Mouse (Mus musculus) embryonic facial prominence, embryonic 14.5 days (tissue): Measurements from ENCODE around the gene Glis3. TPM values are rescaled to one million over a fixed set of nuclear protein-coding genes. Genes with fewer than 3 reads are reported as not detected.

Experiments used
- ATAC-seq: fragments of 200-750 bp; cut with Nextera tagmentation; 2 replicates; pipeline ENCODE4 v1.8.0; 2017; ENCODE audit warnings: low read depth, moderate number of reproducible peaks, moderate TSS enrichment
- DNase-seq: peaks from one replicate; pipeline ENCODE4 v3.0.0-alpha.2; 2015; ENCODE audit warnings: low spot score
- H3K27ac ChIP-seq: fragments of 300-500 bp; sonication (generic); replicated peaks from 2 replicates; pipeline ENCODE4 v1.5.1; 2014; ENCODE audit warnings: low read depth, mild to moderate bottlenecking, low read length, moderate library complexity
- H3K27me3 ChIP-seq: fragments of 300-500 bp; sonication (generic); replicated peaks from 2 replicates; pipeline ENCODE4 v1.6.1; 2014; ENCODE audit warnings: low read length; ENCODE audit not compliant: control insufficient read depth, insufficient read depth
- H3K36me3 ChIP-seq: fragments of 300-500 bp; sonication (generic); 2 replicates; pipeline ENCODE4 v1.6.1; 2014; ENCODE audit warnings: low read length, mixed read lengths; ENCODE audit not compliant: control insufficient read depth, insufficient read depth
- H3K4me1 ChIP-seq: fragments of 300-500 bp; sonication (generic); 2 replicates; pipeline ENCODE4 v1.6.1; 2014; ENCODE audit warnings: antibody characterized with exemption, low read length; ENCODE audit not compliant: control insufficient read depth, insufficient read depth
- H3K4me2 ChIP-seq: fragments of 300-500 bp; sonication (generic); 2 replicates; pipeline ENCODE4 v1.6.1; 2014; ENCODE audit warnings: low read depth, mild to moderate bottlenecking, low read length, moderate library complexity, mixed read lengths
- H3K4me3 ChIP-seq: fragments of 300-500 bp; sonication (generic); 2 replicates; pipeline ENCODE4 v1.5.1; 2014; ENCODE audit warnings: low read depth, mild to moderate bottlenecking, low read length
- H3K9ac ChIP-seq: fragments of 300-500 bp; sonication (generic); 2 replicates; pipeline ENCODE4 v1.6.1; 2014; ENCODE audit warnings: low read depth, mild to moderate bottlenecking, low read length, moderate library complexity, mixed read lengths
- H3K9me3 ChIP-seq: fragments of 300-500 bp; sonication (generic); 2 replicates; pipeline ENCODE4 v1.6.1; 2016; ENCODE audit warnings: low read length; ENCODE audit not compliant: control insufficient read depth
- WGBS: fragments of 180-500 bp; shearing (Covaris S2); extraction: QIAGEN DNeasy Blood & Tissue Kit; methylation state at CpG from one replicate; pipeline ENCODE4 v1.1.7; 2014; 5-methylcytosine and 5-hydroxymethylcytosine counted together
- polyA plus RNA-seq: library from polyadenylated mRNA; unstranded; fragments of >200 nt; fragmentation: Nextera tagmentation; extraction: Ambion mirVana; gene quantifications from 2 replicates; pipeline ENCODE4 v1.2.1, GENCODE M21; 2014

Gene Glis3
- polyA plus RNA-seq, 1 experiment from 2014 or later, result 6.0 TPM

DNA sequence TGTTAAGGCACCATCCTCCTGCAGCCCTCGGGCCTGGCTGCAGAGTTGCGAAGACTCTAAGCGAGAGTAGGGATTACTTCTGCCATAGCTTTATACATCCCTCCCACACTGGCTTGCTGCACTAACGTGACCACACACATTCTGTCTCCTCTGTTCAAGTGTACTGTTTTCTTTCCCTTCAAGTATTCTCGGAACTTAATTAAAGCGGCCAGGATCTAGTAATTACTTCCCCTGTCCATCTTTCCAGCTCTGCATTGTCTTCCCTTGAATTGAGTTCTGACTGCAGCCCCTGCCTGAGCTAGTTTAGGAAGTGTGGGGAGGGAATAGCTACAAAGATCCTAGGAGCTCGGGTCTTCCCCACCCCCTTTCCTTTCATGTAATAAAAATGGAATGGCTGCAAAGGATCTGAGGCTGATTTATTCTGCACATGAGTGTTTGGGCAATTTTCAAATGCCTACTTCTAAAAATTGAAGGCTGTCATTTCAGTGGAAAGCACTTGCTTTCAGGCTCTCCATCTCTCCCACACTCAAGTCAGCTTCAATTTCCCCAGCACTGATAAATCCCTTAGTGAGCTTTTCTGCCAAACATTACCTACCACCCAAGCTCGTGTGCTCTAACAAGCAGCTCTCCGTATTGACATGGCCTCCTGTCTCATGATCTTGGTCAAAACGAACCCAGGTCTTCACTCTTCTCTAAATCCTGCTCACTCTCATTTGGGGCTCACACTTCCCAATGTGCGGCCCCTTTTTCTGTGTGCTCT is 346.7 kb downstream of the Glis3 start:
- H3K4me1 ChIP-seq, result peaks cover 22% of the 10 kb centered on the region
- H3K4me3 ChIP-seq, result no peak overlapping the region
- no peaks in the 10 kb centered on the region for H3K36me3 ChIP-seq
- ATAC-seq (no peak; the same call in 1 of the 2 replicates), DNase-seq (peak; percentile 32)
- no peaks in the 10 kb centered on the region for H3K27me3 ChIP-seq
- H3K4me2 ChIP-seq, result no peak overlapping the region
- 47% methylated on average over 11 of the region's 11 CpGs for WGBS
- no peaks in the 10 kb centered on the region for H3K9me3 ChIP-seq
- no peak overlapping the region for H3K27ac ChIP-seq
- H3K9ac ChIP-seq, result no peak overlapping the region

DNA sequence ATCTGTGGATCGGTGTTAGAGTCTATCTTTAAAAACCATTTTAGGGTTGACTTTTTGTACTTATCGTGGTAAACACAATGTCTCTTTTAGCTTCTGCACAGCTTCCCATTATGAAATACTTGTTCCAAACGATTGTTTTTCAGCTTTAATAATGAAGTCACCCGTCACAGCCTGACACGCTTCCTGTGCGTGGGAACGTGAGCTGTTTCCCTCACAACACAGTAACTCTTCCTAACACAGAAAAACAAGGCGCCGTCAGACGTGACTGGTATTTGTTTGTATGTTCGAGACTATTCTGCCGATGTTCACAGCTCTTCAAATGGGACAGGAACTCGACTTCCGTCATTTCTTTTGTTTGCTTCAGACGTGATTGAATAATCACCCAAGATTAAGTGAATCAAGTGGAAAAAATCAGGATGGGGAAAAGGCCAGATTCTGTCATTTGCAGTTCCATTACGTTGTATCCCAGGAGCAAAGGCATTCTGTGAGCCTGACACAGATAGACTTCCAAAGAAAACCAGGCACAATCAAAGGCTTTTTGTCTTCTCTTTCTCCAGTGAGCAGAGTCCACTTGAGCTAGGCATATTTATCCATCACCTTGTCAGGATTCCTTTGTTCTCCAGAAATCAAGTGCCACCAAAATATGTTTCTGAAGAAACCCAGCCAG is 351.3 kb downstream of the Glis3 start:
- no peak overlapping the region for H3K4me3 ChIP-seq
- no peaks in the 10 kb centered on the region for H3K9me3 ChIP-seq
- H3K27ac ChIP-seq, result no peak overlapping the region
- no peaks in the 10 kb centered on the region for H3K27me3 ChIP-seq
- no peak overlapping the region for H3K4me2 ChIP-seq
- no peak overlapping the region for H3K9ac ChIP-seq
- ATAC-seq (no peak), DNase-seq (no peak)
- 0 out of 2 replicates have a peak, but pooled peaks cover 6% of the 10 kb centered on the region for H3K4me1 ChIP-seq
- WGBS, result 64% methylated on average over 16 of the region's 16 CpGs
- no peaks in the 10 kb centered on the region for H3K36me3 ChIP-seq

DNA sequence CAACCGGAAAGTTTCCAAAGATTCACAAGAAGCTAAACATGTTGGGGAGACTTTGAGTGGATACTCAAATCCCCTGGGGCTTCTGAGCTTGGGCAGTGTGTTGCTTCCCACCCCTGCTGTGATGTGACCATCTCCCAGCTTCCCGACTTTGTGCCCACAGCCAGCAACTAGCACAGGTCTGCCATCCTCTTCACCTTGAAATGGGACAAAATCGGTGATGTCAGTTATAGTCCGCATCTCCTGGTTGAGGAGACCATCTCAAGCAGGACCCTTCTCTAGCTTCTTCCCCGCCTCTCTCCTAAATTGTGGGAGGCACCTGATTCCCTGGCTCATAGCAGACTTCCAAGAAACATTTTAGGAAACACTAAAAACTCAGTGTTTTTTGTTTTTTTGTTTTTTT is 352.3 kb downstream of the Glis3 start:
- DNase-seq (no peak), ATAC-seq (no peak)
- no peak overlapping the region for H3K4me2 ChIP-seq
- no peaks in the 10 kb centered on the region for H3K9me3 ChIP-seq
- no peaks in the 10 kb centered on the region for H3K27me3 ChIP-seq
- WGBS, result 94% methylated on average over 5 of the region's 5 CpGs
- H3K9ac ChIP-seq, result no peak overlapping the region
- no peaks in the 10 kb centered on the region for H3K36me3 ChIP-seq
- H3K27ac ChIP-seq, result no peak overlapping the region
- no peak overlapping the region for H3K4me3 ChIP-seq
- H3K4me1 ChIP-seq, result no peaks in the 10 kb centered on the region

DNA sequence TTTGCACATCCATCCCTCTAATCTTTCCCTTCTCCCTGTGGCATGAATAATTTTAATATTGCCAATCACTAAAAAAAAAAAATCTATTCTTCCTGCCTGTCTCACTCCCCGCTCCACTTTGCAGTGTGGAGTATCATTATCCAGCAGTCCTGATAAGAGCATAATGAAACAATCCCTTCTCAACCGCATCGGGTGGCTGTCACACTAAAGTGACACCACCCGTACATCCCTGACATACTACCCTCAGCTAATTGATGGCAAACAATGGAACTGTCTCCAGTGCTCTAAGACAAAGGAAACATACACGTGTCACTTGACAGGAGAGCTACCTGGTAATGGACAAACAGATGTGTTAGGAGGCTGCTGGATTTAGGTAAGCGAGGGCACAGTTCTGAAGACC is 373.8 kb downstream of the Glis3 start:
- Histone ChIP-seq H3K27ac (no peak overlapping the region), H3K27me3 (no peaks in the 10 kb centered on the region), H3K4me3 (no peak overlapping the region), H3K9ac (no peak overlapping the region), H3K4me2 (no peak overlapping the region), H3K36me3 (no peaks in the 10 kb centered on the region), H3K9me3 (no peaks in the 10 kb centered on the region), H3K4me1 (no peaks in the 10 kb centered on the region)
- ATAC-seq (no peak), DNase-seq (no peak)
- WGBS, result 51% methylated on average over 6 of the region's 6 CpGs

DNA sequence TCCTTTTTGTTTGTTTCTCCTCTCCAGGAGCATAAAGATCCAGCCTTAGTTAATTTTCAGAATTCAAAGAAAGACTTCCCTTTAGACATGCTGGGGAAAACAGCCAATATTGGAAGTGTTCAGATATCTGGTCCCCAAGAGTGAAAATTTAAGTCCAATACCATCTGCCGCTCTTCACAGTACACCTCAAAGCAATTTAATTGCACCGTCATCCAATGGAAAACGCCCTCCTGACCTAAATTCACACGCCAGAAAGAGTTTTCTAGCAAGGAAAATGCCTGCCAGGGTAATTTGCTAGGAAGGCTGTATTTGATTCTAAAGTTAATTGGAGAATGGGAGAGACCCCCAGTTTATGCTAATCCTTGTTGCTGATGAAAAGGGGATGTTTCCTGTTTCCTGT is 374.4 kb downstream of the Glis3 start:
- Histone ChIP-seq H3K4me1 (no peaks in the 10 kb centered on the region), H3K9ac (no peak overlapping the region), H3K27me3 (no peaks in the 10 kb centered on the region), H3K36me3 (no peaks in the 10 kb centered on the region), H3K9me3 (no peaks in the 10 kb centered on the region), H3K4me3 (no peak overlapping the region), H3K4me2 (no peak overlapping the region), H3K27ac (no peak overlapping the region)
- DNase-seq, result peak; percentile 19
- 34% methylated on average over 4 of the region's 4 CpGs for WGBS
- ATAC-seq, result no peak

DNA sequence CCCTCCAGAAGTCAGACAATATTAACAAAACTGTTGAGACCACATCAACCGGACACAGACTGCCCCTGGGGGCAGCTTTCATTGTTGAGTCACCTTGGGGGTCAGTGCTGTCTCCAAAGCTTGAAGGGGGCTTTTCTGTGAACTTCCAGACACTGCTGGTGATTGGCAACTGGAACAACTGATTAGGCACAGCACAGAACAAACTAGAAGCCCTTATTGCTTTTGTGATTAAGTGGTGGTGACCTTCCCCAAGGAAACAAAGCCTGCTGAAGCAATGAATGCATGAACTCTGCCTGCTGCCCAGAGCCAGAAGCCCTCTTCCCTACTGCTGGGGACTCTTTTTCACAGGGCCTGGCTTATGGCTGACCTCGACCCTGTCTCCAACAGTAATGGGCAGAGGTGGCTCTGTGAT is 377.0 kb downstream of the Glis3 start:
- no peak overlapping the region for H3K27ac ChIP-seq
- H3K4me3 ChIP-seq, result no peak overlapping the region
- H3K36me3 ChIP-seq, result no peaks in the 10 kb centered on the region
- WGBS, result 23% methylated on average over 2 of the region's 2 CpGs
- H3K27me3 ChIP-seq, result no peaks in the 10 kb centered on the region
- H3K4me2 ChIP-seq, result no peak overlapping the region
- no peak overlapping the region for H3K9ac ChIP-seq
- H3K4me1 ChIP-seq, result no peaks in the 10 kb centered on the region
- no peaks in the 10 kb centered on the region for H3K9me3 ChIP-seq
- DNase-seq (no peak), ATAC-seq (no peak)

DNA sequence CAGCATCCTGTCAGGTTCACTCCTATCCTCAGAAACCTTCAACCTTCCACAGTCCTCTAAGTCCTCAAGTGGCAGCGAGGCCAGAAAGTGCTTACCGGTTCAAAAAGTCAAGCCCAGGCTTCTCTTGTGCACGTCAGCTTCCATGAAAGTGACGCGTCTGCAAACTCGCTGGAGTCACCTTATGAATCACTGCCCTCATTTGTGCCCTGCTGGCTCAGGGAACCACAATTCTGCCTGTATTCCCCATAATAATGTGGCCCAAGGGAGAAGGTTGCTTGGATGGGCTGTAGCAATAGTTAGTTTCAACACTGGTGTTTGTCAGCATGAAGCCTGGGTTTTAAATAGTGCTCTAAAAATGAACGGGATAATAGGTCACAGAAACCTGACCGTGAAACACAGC is 379.7 kb downstream of the Glis3 start:
- no peaks in the 10 kb centered on the region for H3K36me3 ChIP-seq
- no peaks in the 10 kb centered on the region for H3K4me1 ChIP-seq
- no peaks in the 10 kb centered on the region for H3K9me3 ChIP-seq
- DNase-seq (no peak), ATAC-seq (no peak)
- WGBS, result 72% methylated on average over 8 of the region's 8 CpGs
- no peak overlapping the region for H3K9ac ChIP-seq
- H3K27me3 ChIP-seq, result no peaks in the 10 kb centered on the region
- H3K27ac ChIP-seq, result no peak overlapping the region
- H3K4me2 ChIP-seq, result no peak overlapping the region
- no peak overlapping the region for H3K4me3 ChIP-seq

DNA sequence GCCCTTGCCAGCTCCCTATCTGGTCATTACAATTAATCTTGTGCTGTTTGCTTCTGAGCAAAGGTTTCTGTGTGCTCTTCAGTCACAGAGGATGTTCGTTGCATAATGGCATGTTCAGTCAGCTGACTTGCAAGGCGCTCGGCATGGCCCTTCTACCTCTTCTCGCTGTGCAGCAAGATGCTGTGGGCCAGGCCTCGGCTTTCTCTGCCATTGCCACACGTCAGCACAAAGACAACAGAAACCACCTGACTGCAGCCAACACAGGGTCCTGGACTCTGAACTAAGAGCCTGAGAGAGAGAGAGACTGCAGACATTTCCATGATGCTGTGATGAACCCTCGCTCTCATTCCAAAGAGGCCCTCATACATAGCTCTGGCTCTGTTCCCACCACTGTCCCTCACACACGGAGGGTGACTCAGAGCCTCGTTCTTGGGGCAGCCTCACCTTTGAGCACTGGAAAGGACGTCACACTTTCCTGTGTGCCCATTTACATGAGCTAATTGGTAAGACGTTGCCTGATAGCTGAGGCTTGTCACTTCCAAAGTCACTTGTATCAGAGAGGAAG is 380.6 kb downstream of the Glis3 start:
- DNase-seq, result no peak
- WGBS, result 71% methylated on average over 11 of the region's 11 CpGs
- no peak for ATAC-seq

More for the DNA sequence above, 380.6 kb downstream of the Glis3 start:
- no peak overlapping the region for H3K4me3 ChIP-seq
- no peaks in the 10 kb centered on the region for H3K36me3 ChIP-seq
- no peaks in the 10 kb centered on the region for H3K4me1 ChIP-seq
- H3K27ac ChIP-seq, result no peak overlapping the region
- H3K4me2 ChIP-seq, result no peak overlapping the region
- H3K9ac ChIP-seq, result no peak overlapping the region
- H3K9me3 ChIP-seq, result no peaks in the 10 kb centered on the region
- no peaks in the 10 kb centered on the region for H3K27me3 ChIP-seq
